Mouse (Mus musculus): ENCODE data around the gene Zfp442.
"Not testable (repeated sequence)": the region's sequence is repeated elsewhere in the genome, so short reads cannot be mapped to it uniquely, and the experiment has no call there.

The Zfp442 gene

GRCm38 (mm10) chr2:150451180-150451919 is at the start of gene Zfp442:
Zfp442 (minus strand) TSS chr2:150451486.
- DNase-seq (ENCODE audit: low spot score in 2 of 2): peak; percentile 22 to 26

GRCm38 (mm10) chr2:150500124-150500973 is 49.1 kb upstream of the Zfp442 start:
- not testable (repeated sequence) for DNase-seq (ENCODE audit: low spot score in 2 of 2)

- no peak for DNase-seq (ENCODE audit: low spot score in 2 of 2)
Observed at GRCm38 (mm10) chr2:150493031-150493430, 41.7 kb upstream of the Zfp442 start.

- DNase-seq (ENCODE audit: low spot score in 2 of 2): not testable (repeated sequence)
Observed at GRCm38 (mm10) chr2:150484939-150485778, 33.9 kb upstream of the Zfp442 start, which contains the start of gene Zfp345. Zfp345 (minus strand) TSS chr2:150485091.

- DNase-seq (ENCODE audit: low spot score in 2 of 2): not testable (repeated sequence)
Observed at GRCm38 (mm10) chr2:150439084-150439483, 12.2 kb downstream of the Zfp442 start.

GRCm38 (mm10) chr2:150412146-150412545 is 39.1 kb downstream of the Zfp442 start:
- DNase-seq (ENCODE audit: low spot score in 2 of 2): not testable (repeated sequence)

GRCm38 (mm10) chr2:150390198-150390597 is 61.1 kb downstream of the Zfp442 start:
- no peak for DNase-seq (ENCODE audit: low spot score in 2 of 2)

GRCm38 (mm10) chr2:150385553-150386106 is 65.7 kb downstream of the Zfp442 start:
- DNase-seq (ENCODE audit: low spot score in 2 of 2): peak in 1 of 2 experiments; percentile 5

- DNase-seq (ENCODE audit: low spot score in 2 of 2): no peak
Observed at GRCm38 (mm10) chr2:150362878-150363229, 88.4 kb downstream of the Zfp442 start.

- DNase-seq (ENCODE audit: low spot score in 2 of 2): peak; percentile 46 to 70
Observed at GRCm38 (mm10) chr2:150362113-150362877, 89.0 kb downstream of the Zfp442 start, which contains the start of gene 3300002I08Rik. 3300002I08Rik (minus strand) TSS chr2:150362765.
